Mouse (Mus musculus) right cerebral cortex, adult 18-20 months (tissue): Measurements from ENCODE around the gene Erbb3.
"Not testable (repeated sequence)": the region's sequence is repeated elsewhere in the genome, so short reads cannot be mapped to it uniquely, and the experiment has no call there.

Experiments
- DNase-seq: peaks from one replicate; pipeline ENCODE4 v3.0.0; 2022; ENCODE audit warnings: mixed read lengths

Erbb3 gene

GRCm38 (mm10) chr10:128589464-128590192 lies at the start of gene Erbb3:
Gene Erbb3, minus strand, starts transcription at chr10:128589652.
- no peak for DNase-seq

GRCm38 (mm10) chr10:128637011-128637410 lies 47.6 kb upstream of the Erbb3 start:
- DNase-seq, result no peak

- no peak for DNase-seq
These were observed 47.1 kb upstream of the Erbb3 start for GRCm38 (mm10) chr10:128636561-128636960.

GRCm38 (mm10) chr10:128635697-128636096 lies 46.2 kb upstream of the Erbb3 start:
- no peak for DNase-seq

GRCm38 (mm10) chr10:128631571-128631970 lies 42.1 kb upstream of the Erbb3 start:
- no peak for DNase-seq

- not testable (repeated sequence) for DNase-seq
These were observed 40.9 kb upstream of the Erbb3 start for GRCm38 (mm10) chr10:128630306-128630705.

- no peak for DNase-seq
These were observed 40.3 kb upstream of the Erbb3 start for GRCm38 (mm10) chr10:128629746-128630145.

- DNase-seq, result no peak
These were observed 38.2 kb upstream of the Erbb3 start for GRCm38 (mm10) chr10:128627398-128628317.

- peak; percentile 95 for DNase-seq
These were observed 37.2 kb upstream of the Erbb3 start, which contains the start of gene Rps26 for GRCm38 (mm10) chr10:128626311-128627310. Gene Rps26, minus strand, starts transcription at chr10:128626747.

- DNase-seq, result no peak
These were observed 35.9 kb upstream of the Erbb3 start for GRCm38 (mm10) chr10:128625287-128625894.

- DNase-seq, result not testable (repeated sequence)
These were observed 33.7 kb upstream of the Erbb3 start for GRCm38 (mm10) chr10:128623106-128623613.

GRCm38 (mm10) chr10:128622702-128623101 lies 33.2 kb upstream of the Erbb3 start:
- DNase-seq, result no peak

GRCm38 (mm10) chr10:128621986-128622520 lies 32.6 kb upstream of the Erbb3 start:
- DNase-seq, result no peak

GRCm38 (mm10) chr10:128620241-128620640 lies 30.8 kb upstream of the Erbb3 start:
- DNase-seq, result no peak

GRCm38 (mm10) chr10:128619148-128619547 lies 29.7 kb upstream of the Erbb3 start:
- DNase-seq, result not testable (repeated sequence)

- no peak for DNase-seq
These were observed 29.1 kb upstream of the Erbb3 start for GRCm38 (mm10) chr10:128618570-128618969.

GRCm38 (mm10) chr10:128615798-128616448 lies 26.5 kb upstream of the Erbb3 start:
- not testable (repeated sequence) for DNase-seq

- no peak for DNase-seq
These were observed 25.5 kb upstream of the Erbb3 start for GRCm38 (mm10) chr10:128614934-128615333.

GRCm38 (mm10) chr10:128613820-128614219 lies 24.4 kb upstream of the Erbb3 start:
- not testable (repeated sequence) for DNase-seq

- DNase-seq, result no peak
These were observed 23.6 kb upstream of the Erbb3 start for GRCm38 (mm10) chr10:128613154-128613440.
